Mouse (Mus musculus): Measurements from ENCODE around the gene Yaf2.
"Not testable (repeated sequence)": the region's sequence is repeated elsewhere in the genome, so short reads cannot be mapped to it uniquely, and the experiment has no call there.

The Yaf2 gene

DNA sequence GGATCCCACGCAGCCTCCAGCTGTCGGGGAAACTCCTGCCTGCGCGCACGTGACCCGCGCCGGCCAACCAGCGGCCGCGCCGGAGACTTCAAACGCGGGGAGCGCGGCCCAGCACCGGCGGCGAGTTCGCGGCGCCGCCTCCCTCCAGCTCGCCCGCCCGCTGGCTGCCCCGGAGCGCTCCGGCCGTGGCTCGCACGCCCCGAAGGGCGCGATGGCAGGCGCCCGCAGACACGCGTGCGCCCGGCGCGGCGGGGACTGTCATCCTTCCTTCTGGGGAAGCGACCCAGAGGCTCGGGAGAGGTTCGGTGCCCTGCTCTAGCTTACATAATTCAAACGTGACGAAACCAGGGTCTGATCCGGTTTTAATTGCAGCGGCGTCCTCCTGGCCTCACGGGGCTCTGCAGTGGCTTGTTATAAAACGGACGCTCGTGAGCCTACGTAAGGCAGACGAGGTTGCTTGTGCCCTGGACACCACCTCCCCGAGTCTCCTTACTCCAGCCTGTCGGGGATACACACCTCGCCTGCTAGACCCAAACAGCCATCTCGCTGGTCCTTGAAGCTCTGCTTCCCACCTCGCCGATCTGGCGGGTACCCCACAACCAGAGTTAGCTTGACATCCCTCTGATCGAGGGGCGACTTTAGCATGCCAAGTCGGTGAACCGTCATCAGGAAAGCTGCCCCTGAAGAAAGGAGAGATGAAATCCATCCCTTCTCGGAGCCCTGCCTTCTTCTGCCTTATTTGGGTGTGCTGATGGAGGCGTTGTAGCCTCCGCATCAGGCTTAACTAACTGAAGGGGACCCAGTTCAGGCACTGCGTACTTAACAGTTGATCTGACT lies at the start of gene Yaf2:
Yaf2 (minus strand) TSS at position 11 of the 837 bp plus-strand sequence.
- DNase-seq (ENCODE audit: low spot score in 2 of 2): peak; percentile 70 to 83

DNA sequence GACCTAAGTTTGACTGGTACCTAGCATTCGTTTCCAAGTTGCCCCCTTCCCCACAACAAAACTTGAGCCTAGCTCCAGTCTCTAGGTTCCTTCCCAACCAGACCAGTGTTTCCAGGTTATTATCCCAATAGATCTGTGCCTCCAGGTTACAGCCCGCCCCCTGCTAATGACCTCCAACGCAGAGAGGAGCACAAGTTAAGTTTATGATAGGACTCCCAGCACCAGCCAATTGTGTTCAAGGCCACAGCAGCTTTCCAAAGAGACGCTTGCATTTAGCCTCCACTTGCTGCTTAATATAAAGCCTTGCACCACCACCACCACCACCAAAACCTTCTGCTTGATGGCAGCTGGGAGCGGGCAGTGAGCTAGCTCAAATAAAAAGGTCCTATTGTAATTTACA lies 44.6 kb upstream of the Yaf2 start:
- no peak for DNase-seq (ENCODE audit: low spot score in 2 of 2)

DNA sequence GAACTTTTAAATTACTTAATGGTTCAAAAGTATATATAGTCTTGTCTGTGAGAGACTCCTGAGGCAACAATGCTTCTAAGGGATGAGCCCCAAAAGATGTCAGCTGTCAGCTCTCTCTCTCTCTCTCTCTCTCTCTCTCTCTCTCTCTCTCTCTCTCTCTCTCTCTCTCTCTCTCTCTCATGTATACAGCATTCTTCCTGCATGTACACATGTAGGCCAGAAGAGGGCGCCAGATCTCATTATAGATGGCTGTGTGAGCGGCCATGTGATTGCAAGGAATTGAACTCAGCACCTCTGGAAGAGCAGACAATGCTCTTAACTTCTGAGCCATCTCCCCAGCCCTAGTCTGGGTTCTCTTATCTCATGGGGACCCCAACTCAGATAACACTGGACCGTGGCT lies 42.4 kb upstream of the Yaf2 start:
- DNase-seq (ENCODE audit: low spot score in 2 of 2): no peak

DNA sequence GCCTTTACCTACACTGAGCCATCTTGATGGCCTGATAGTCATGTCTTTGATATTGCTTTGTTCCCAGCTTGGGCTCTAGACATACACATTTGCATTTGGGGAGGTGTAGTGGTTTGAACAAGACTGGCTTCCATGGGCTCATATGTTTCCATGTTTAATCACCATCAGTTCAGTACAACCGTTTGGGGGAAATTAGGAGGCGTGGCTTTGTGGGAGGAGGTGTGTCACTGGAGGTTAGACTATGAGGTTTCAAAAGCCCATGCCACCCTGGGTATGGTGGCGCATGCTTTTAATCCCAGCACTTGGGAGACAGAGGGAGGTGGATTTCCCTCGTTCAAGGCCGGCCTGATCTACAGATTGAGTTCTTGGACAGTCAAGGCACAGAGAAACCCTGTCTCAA lies 39.0 kb upstream of the Yaf2 start:
- DNase-seq (ENCODE audit: low spot score in 2 of 2): no peak

DNA sequence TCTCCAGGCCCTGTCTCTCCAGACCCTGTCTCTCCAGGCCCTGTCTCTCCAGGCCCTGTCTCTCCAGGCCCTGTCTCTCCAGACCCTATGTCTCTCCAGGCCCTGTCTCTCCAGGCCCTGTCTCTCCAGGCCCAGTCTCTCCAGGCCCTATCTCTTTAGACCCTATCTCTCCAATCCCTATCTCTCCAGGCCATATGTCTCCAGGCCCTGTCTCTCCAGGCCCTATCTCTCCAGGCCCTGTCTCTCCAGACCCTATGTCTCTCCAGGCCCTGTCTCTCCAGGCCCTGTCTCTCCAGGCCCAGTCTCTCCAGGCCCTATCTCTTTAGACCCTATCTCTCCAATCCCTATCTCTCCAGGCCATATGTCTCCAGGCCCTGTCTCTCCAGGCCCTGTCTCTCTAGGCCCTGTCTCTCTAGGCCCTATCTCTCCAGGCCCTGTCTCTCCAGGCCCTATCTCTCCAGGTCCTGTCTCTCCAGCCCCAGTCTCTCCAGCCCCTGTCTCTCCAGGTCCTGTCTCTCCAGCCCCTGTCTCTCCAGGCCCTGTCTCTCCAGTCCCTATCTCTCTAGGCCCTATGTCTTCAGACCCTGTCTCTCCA lies 35.9 kb upstream of the Yaf2 start:
- not testable (repeated sequence) for DNase-seq (ENCODE audit: low spot score in 2 of 2)

DNA sequence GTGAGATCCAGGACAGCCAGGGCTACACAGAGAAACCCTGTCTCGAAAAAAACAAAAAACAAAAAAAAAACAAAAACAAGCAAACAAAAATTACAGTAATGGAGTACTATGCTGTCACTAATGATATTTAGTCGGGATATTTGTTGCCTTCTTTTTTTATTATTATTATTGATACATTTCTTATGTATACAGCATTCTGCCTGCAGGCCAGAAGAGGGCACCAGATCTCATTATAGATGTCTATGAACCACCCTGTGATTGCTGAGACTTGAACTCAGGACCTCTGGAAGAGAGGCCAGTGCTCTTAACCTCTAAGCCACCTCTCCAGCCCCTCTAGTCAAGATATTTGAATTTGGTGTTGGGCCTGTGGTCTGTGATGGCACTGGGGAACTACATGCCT lies 35.1 kb upstream of the Yaf2 start:
- no peak for DNase-seq (ENCODE audit: low spot score in 2 of 2)

DNA sequence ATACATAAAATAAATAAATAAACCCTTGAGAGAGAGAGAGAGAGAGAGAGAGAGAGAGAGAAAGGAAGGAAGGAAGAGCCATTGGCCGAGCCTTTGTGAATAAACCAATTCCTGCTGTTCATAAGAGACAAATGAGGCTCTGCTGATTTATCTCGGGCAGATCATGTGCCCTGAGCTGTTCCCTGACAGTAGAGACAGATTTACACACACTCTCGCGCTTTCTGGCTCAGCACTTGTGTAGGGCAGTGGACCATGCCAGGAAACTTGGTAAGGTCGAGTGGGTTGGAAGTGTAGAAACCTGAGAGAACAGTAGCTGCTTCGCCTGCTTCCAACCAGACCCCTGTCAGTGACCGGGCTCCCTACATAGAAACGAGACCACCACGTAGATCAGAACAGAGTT lies 31.8 kb upstream of the Yaf2 start:
- no peak for DNase-seq (ENCODE audit: low spot score in 2 of 2)

DNA sequence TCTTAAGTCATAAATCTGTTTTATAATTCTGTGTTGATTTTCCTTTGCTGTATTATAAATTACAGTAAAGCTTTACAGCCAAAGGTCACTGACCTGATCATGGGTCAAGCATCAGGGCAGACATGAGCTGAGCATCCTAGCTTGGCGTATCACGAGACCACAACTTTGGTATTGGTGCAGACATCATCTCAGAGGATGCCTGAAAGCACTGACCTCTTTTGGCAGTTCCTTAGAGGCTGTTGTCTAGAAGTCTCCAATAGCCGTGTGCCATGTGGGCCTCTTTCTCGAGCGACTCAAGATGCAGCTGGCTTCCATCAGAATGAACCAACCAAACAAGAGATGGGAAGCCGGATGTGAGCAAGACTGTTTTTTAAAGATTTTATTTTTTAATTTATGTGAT lies 28.8 kb upstream of the Yaf2 start:
- no peak for DNase-seq (ENCODE audit: low spot score in 2 of 2)

DNA sequence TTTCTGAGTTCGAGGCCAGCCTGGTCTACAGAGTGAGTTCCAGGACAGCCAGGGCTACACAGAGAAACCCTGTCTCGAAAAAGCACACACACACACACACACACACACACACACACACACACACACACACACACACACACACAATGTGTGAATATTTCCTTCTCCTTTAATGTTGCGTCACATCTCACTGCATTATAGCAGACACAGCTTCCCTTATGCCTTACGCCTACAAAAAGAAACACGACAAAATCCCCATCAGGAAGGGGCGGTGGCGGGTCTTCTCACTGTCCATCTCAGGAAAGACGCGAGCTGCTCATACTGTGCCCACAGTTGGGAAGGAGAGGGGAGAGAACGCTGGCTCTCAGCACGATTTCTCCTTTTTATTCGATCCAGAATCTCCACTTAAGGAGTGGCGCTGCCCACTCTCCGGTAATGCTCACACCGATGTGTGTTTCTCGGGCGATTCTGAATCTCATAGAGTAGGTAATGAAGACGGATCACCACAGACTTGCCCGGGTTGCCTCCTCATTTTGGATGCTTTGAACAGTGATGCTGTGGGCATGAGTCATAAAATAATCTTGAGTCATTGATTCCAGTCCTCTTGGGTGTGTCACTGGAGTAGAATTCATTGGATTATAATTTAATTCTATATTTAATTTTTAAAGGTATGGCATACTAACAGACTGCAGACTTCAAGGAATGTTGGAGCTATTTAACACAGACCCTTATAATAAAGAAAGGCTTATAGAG lies 21.8 kb upstream of the Yaf2 start:
- no peak for DNase-seq (ENCODE audit: low spot score in 2 of 2)

DNA sequence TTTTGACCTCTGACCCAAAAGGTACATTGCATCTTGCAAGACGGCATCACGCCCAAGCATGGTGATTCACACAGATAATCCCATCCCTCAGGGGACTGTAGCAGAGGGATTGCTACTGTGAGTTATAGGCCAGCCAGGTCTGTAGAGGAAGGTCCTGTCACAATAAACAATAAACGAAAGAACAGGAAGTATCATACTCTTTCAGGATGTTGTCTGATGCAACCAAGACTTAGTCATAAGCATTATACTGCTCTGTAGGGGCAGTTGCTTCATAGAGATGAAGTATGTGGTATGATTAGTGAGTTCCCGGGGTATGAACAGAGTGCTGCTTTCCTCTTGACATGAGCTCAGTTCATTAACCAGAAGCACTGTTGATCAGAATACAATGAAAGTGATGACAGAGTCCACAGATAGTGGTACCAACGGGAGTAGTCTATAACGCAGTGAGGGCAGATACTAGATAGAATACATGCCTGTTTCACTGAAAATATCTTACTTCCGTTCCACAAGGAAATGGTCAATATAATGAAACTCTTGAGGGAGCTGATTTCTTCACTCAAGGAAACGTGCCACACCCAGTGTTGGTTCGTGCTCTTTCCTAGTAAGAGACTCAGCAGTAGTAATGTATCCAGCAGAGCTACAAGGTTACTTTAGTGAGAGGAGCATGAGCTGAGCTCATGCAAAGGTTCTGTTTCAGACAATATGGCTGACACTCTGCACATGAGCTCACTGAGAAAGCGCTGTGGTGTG lies 4.1 kb upstream of the Yaf2 start:
- DNase-seq (ENCODE audit: low spot score in 2 of 2): no peak

DNA sequence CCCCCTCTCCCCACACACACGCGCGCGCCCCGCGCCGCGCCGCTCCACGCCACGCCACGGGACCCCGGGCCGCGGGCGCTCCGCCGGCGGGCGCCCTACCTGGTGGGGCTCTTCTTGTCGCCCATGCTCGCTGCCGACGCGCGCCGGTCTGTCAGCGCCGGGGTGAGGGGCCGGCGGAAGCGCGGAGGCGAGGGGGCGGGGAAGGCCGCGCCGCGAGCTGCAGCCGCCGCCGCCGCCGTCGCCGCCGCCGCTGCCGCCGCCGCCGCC lies 144 bp downstream of the Yaf2 start:
- DNase-seq (ENCODE audit: low spot score in 2 of 2): no peak

DNA sequence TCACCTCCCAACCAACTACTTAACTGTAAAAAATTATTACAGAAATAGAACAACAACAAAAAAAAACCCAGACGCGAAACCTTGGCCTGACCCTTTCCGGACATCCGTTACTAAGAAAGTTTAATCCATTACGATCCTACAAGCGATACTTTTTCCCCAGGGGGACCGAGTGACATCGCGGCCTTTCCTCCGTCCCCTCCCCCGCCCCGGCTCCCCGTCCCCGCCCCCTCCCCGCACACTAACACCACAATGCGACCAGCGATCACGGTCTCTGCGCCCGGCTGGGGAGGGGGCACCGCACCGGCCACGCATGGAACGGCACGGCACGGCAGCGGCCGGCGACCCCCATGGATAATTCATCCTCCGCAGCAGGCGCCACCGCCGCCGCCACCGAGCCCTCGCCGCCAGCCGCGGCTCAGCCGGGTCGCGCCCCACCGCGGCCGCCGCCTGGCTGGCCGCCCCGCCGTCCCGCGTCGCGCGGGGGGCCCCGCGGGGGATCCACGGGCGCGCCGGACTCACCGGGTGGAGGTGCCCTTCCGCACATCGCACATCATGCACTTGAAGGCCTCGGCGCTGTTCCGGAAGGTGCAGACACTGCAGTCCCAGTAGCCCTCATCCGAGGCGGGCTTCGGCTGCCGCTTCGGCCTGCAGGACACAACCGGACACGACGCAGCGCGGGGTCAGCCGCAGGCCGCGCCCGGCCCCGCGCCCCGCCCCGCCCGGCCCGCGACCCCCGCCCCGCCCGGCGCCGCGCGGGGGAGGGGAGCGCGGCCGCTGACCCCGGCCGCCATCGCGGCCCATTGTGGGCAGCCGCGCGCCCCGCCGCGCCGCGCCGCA lies 696 bp downstream of the Yaf2 start:
- peak; percentile 22 to 54 for DNase-seq (ENCODE audit: low spot score in 2 of 2)

DNA sequence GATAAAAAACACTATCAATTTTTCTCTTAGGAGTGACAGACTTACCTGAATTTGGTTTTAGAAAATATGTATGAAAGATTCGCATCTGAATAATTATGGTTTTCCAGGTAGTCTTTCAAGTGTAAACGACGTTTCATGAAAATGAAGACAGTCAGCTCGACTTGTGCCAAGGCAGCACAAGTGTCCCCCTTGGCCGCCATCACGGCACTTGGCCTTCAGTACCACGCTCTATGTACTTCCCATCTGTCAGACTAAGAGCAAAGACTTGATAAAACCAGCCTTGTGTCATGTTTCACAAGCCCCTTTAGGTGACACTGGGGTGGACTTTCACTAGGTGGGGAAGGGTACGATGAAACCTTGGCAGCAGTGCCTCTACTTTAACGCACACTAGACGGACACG lies 5.5 kb downstream of the Yaf2 start:
- no peak for DNase-seq (ENCODE audit: low spot score in 2 of 2)

DNA sequence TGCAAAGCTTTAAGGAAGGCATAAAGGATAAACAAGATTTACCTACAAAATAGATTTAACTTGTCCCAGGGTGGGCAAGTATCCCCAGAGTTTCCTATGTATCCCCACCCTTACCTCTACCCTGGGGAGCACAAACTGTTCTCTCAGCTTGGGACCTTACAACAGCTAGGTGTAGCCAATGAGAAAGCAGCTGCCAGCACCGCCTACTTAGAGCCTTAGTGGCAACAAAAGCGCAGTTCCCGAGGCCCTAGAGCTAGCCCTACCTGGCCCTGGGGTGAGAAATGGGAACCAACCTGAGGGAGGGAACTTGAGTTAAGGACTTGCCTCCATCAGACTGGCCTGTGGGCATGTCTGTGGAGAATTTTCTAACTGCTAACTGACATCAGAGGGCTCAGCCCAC lies 9.5 kb downstream of the Yaf2 start:
- DNase-seq (ENCODE audit: low spot score in 2 of 2): no peak

DNA sequence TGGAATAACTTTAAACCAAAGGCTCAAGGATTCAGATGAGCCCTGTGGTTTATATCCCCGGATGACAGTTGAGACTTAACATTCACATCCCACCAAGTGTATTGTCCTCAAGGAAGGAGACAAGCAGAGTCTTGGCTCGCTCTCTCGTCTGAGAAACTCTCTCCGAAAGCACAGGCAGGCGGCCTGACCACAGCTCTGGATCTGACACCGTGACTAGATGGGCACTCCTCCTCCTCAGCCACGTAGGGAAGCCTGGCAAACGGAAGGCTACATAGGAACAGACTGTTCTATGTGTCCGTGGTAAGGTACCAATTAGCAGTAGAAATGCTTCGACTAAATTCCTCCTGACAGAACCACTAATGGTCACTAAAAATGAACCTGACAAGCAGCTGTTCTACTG lies 10.1 kb downstream of the Yaf2 start:
- no peak for DNase-seq (ENCODE audit: low spot score in 2 of 2)

DNA sequence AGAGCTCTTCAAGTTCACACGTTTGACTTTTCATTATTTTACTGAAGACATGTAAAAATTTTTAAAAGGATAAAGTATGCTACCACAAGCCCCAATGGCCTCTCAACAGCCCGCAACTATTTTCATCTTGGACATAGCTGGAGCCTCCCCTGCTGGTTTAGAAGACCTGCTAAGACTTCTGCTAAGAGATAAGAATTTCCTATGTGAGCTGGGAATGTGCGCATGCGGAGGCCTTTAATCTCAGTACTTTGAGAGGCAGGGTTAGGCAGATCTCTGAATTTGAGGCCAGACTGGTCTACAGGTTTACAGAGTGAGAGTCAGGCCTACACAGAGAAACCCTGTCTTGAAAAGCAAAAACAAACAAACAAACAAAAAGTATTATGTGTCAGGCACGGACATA lies 11.4 kb downstream of the Yaf2 start:
- DNase-seq (ENCODE audit: low spot score in 2 of 2): no peak

DNA sequence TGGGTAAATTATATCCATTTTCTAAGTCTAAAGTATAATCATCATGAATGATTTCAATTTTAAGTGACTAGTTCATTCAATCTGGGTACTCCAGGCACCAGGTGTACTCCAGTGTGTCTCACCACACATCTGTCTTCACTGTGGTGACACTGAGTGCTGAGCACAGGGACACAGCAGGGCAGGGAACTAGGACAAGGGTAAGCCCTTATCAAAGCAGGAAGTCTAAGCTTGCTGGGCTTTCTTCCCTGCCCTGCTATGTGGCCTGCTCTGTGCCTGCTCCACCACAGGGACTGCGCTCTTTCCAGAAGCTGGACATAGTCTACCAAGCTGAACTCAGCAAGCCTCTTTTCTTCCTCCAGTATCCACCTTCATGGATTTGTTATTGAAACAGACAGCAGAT lies 18.0 kb downstream of the Yaf2 start:
- no peak for DNase-seq (ENCODE audit: low spot score in 2 of 2)

DNA sequence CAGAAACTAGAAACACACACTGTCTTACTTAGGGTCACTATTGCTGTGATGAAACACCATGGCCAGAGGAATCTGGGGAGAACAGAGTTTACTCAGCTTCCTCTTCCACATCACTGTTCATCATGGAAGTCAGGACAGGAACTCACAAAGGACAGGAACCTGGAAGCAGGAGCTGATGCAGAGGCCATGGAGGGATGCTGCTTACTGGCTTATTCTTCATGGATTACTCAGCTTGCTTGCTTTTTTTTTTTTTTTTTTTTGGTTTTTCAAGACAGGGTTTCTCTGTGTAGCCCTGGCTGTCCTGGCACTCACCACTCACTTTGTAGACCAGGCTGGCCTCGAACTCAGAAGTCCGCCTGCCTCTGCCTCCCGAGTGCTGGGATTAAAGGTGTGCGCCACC lies 26.4 kb downstream of the Yaf2 start:
- not testable (repeated sequence) for DNase-seq (ENCODE audit: low spot score in 2 of 2)

DNA sequence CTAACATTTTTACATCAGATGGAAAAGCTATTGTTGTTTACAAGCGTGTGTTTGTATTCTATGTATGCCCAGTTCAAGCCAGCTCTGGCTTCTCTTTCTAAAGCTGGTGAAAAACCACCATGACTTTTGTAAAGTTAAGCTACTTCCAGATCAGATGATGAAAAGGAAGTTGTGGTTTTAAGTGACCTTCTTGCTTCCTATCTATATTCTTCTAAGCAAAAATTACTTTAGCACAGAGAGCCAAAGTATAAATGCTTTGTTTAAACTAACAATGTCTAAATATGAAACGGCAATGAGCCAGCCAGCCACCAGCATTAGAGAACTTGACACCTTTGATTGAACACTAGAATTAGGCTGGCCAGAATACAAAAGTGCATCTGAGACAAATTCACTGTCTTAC lies 38.5 kb downstream of the Yaf2 start:
- no peak for DNase-seq (ENCODE audit: low spot score in 2 of 2)

DNA sequence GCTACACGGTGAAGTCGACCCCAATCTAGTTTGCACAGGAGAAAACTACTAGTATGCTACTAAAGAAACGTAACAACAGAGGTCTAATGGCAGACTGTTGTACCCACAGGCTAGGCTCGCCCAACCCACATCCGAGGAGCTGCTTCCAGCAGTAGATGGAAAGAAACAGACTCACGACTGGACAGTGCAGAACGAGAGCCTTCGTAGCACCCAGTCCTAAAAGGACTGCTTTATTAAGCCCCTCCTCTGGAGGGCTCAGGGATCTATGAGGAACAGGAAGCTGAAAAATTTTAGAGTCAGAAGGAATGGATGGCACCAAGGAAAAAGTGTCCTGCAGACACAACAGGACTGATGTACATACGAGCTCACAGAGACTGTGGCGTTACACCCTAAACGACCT lies 42.3 kb downstream of the Yaf2 start:
- no peak for DNase-seq (ENCODE audit: low spot score in 2 of 2)

DNA sequence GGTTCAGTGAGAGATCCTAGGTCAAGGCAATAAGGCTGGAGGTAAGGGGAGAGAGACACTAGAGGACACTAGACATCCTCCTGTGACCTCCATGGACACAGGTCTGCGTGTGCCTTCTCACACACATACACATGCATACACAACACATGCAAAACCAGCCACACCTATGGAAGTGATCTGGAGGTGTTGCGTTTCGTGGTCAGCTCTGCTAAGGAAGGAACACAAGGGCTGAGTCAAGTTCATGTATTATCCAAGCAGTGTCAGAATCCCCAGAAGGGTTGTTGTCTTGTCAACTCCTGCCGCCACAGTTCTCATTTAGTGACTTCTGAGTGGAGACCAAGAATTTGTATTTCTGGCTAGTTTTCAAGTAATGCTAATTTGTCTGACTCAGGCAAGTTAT lies 48.4 kb downstream of the Yaf2 start:
- no peak for DNase-seq (ENCODE audit: low spot score in 2 of 2)

DNA sequence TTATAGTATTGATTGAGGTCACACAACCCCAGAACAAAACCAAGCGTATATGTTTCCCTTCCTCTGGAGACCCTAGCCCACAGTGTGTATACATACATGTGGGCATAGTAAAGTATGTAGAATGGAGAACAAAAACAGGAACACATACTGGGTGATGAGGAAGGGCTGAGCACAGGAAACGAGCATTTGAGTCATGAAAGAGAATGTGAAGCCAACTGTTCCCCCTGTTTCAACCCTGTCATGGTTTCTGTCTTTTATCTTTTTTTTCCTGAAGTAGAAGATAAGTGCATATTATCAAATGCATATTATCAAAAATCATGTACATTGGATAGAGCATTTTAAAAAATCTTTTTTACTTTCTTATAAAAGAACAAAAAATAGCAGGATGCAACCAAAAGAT lies 49.1 kb downstream of the Yaf2 start:
- DNase-seq (ENCODE audit: low spot score in 2 of 2): no peak
